Mouse (Mus musculus) cerebellum, adult 2 months (tissue): Measurements from ENCODE around the gene Crb1.

Source experiments
- CTCF ChIP-seq: fragments of 200-500 bp; IDR thresholded peaks from 2 replicates; pipeline ENCODE4 v1.5.1; 2011; ENCODE audit warnings: low read depth, mild to moderate bottlenecking, control low read depth, low read length, moderate library complexity, borderline replicate concordance; ENCODE audit not compliant: insufficient read depth
- POLR2A ChIP-seq: fragments of 200-500 bp; IDR thresholded peaks from 2 replicates; pipeline ENCODE4 v1.6.1; 2011; ENCODE audit warnings: low read length, control low read depth, borderline replicate concordance; ENCODE audit not compliant: insufficient read depth

DNA sequence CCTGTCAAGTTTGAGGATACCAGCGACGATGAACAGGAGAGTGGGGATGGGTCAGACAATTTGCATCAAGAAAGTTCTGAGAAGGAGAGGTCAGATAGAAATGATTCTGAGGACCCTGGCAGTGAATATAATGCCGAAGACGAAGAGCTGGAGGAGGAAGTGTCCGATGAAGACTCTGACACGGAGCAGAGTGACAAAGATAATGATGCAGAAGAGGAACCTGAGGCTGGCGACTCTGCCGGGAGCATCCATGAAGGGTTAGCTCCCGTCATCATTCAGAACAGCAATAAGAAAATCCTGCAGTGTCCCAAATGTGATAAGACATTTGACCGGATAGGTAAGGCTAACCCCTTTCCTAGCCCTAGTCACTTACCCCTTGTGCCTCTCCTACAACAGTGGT is 47.0 kb upstream of the Crb1 start:
- TF ChIP-seq CTCF: no peak
- no peak for TF ChIP-seq POLR2A
